Mouse (Mus musculus): ENCODE results near the gene Uck2. TPM values are rescaled to one million over a fixed set of nuclear protein-coding genes. Genes with fewer than 3 reads are reported as not detected.

The Uck2 gene
- polyA plus RNA-seq, 1 experiment from 2014 or later, result 49.5 TPM

Other genes starting within 250 kb of the Uck2 start
- 101 and 109 TPM in 2 replicates for gene Tmco1, start 23.1 kb upstream of the Uck2 start, polyA plus RNA-seq (2015; fragmentation: Nextera tagmentation; extraction: Ambion mirVana)
- gene Aldh9a1, start 64.7 kb upstream of the Uck2 start, polyA plus RNA-seq (2015; fragmentation: Nextera tagmentation; extraction: Ambion mirVana), result 133 and 156 TPM in 2 replicates
- 247 and 298 TPM in 2 replicates for gene Mgst3, start 108.5 kb upstream of the Uck2 start, polyA plus RNA-seq (2015; fragmentation: Nextera tagmentation; extraction: Ambion mirVana)
- not detected in 2 replicates for gene Lrrc52, start 181.5 kb upstream of the Uck2 start, polyA plus RNA-seq (2015; fragmentation: Nextera tagmentation; extraction: Ambion mirVana)

Data from intestine, embryonic 15.5 days (tissue).